Mouse (Mus musculus): ENCODE results near the gene Ppp4r3b. TPM values are rescaled to one million over a fixed set of nuclear protein-coding genes. Genes with fewer than 3 reads are reported as not detected.

Ppp4r3b gene
- total RNA-seq, 2 experiments from 2014 or later = 46.0 to 50.4 TPM

DNA sequence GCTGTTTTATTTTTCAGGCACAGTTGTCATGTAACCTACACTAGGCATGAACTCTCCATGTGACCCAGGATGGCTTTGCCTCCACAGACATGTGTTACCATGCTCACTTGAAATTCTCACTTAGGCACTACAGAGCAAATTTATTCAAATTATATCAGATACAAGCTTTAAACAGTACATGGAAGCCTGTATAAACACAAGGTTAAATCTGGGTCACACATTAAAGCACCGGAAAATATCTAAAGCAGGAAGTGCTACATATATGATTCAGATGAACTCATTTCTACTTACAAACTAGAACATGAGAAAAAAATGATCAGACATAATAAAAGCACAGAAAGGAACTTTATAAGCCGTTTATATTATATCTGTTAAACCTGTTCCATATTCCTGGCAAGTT is 52.1 kb downstream of the Ppp4r3b start:
- no peak for DNase-seq (ENCODE audit: extremely low spot score in 1 of 2, low spot score in 2 of 2)
- intact Hi-C loops (cut with DNase I) = no loop called here

GRCm38 (mm10) chr11:29228957-29229356 is 56.3 kb downstream of the Ppp4r3b start:
- intact Hi-C loops (cut with DNase I) = no loop called here
- DNase-seq (ENCODE audit: extremely low spot score in 1 of 2, low spot score in 2 of 2) = no peak

DNA sequence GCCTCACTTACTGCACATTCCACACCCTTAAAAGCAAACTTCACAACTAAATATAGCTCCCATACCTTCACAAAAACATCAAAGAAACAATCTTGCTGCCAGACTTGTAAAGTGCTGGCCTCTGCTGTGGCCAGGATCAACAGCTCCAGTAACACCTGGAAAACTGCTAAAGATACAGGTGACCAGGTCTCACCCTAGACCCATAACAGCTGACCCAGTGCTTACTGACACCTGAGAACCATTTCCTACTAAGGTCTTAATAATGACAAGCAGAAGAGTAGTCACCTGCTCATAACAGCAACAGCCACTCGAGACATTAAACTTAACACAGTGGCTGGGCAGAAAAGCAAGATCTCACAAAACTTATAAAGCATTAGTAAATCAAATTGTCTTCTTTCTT is 60.9 kb downstream of the Ppp4r3b start:
- no peak for DNase-seq (ENCODE audit: extremely low spot score in 1 of 2, low spot score in 2 of 2)
- intact Hi-C loops (cut with DNase I) = no loop called here

GRCm38 (mm10) chr11:29237364-29237763 is 64.7 kb downstream of the Ppp4r3b start:
- intact Hi-C loops (cut with DNase I) = no loop called here
- no peak for DNase-seq (ENCODE audit: extremely low spot score in 1 of 2, low spot score in 2 of 2)

DNA sequence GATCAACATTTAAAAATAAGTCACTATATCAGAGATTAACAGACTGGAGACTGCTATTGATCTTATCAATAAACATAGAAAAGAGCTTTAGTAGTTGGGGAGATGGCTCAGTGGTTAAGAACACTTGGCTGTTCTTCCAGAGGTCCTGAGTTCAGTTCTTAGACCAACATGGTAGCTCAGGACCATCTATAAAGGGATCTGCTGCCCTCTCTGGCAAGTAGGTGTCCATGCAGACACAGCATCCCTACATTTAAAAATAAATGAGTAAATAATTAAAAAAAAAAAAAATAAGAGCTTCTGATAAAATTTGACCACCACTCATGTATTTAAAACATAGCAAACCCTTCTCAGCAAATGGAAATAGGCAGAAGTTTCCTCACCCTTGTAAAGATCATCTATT is 65.4 kb downstream of the Ppp4r3b start:
- intact Hi-C loops (cut with DNase I) = no loop called here
- no peak for DNase-seq (ENCODE audit: extremely low spot score in 1 of 2, low spot score in 2 of 2)

GRCm38 (mm10) chr11:29238551-29238950 is 65.9 kb downstream of the Ppp4r3b start:
- DNase-seq (ENCODE audit: extremely low spot score in 1 of 2, low spot score in 2 of 2) = no peak
- intact Hi-C loops (cut with DNase I) = no loop called here

GRCm38 (mm10) chr11:29239353-29239752 is 66.7 kb downstream of the Ppp4r3b start:
- DNase-seq (ENCODE audit: extremely low spot score in 1 of 2, low spot score in 2 of 2) = no peak
- intact Hi-C loops (cut with DNase I) = no loop called here

DNA sequence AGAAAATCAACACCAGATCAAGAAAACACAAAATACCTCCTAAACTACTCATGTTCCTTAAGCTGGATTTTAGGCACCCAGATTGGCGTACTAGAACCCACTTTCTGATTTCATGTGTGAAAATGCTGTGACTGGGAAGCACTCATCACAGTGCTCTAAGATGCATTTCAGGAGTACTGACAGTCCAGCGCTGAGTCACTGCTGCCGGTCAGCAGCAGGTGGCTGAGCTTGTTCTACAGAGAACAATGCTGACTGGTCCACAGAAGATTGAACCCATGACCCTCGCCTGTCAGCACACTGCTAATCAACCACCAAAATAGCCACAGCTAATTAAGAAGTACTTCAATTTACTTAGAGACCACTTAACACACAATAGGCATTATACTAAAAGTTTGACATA is 69.3 kb downstream of the Ppp4r3b start:
- intact Hi-C loops (cut with DNase I) = no loop called here
- no peak for DNase-seq (ENCODE audit: extremely low spot score in 1 of 2, low spot score in 2 of 2)

- no peak for DNase-seq (ENCODE audit: extremely low spot score in 1 of 2, low spot score in 2 of 2)
- intact Hi-C loops (cut with DNase I) = no loop called here
These were observed 73.3 kb downstream of the Ppp4r3b start for GRCm38 (mm10) chr11:29245988-29246387.

- peak; percentile 95 for DNase-seq (ENCODE audit: extremely low spot score in 1 of 2, low spot score in 2 of 2)
- intact Hi-C loops (cut with DNase I) = no loop called here
These were observed 74.4 kb downstream of the Ppp4r3b start, which contains the start of gene Cfap36 for GRCm38 (mm10) chr11:29246883-29247650. TSS of gene Cfap36 (minus strand) at chr11:29247409.

GRCm38 (mm10) chr11:29247725-29248124 is 75.0 kb downstream of the Ppp4r3b start:
- DNase-seq (ENCODE audit: extremely low spot score in 1 of 2, low spot score in 2 of 2) = no peak
- intact Hi-C loops (cut with DNase I) = no loop called here

- intact Hi-C loops (cut with DNase I) = no loop called here
These were observed 75.7 kb downstream of the Ppp4r3b start for GRCm38 (mm10) chr11:29248386-29248785.

DNA sequence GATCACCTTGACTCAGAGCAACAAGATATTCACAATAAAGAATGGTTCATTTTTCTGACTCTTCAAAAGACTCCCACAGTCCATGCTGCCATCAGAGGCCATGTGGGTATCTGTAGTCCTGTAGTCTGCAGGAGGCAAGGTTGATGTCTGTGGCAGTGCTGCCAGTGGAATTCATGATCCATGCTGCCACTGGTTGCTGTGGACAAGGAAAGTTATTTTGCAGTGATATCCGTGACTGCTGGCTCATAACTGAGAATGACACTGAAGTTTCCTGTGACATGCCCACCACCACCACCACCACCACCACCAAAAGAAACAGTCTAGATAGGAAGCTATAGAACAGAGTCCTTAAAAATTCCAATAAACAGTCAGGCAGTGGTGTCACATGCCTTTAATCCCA is 82.0 kb downstream of the Ppp4r3b start:
- DNase-seq (ENCODE audit: extremely low spot score in 1 of 2, low spot score in 2 of 2) = no peak
- intact Hi-C loops (cut with DNase I) = no loop called here

More at GRCm38 (mm10) chr11:29248386-29248785, 75.7 kb downstream of the Ppp4r3b start:
- DNase-seq (ENCODE audit: extremely low spot score in 1 of 2, low spot score in 2 of 2) = no peak

DNA sequence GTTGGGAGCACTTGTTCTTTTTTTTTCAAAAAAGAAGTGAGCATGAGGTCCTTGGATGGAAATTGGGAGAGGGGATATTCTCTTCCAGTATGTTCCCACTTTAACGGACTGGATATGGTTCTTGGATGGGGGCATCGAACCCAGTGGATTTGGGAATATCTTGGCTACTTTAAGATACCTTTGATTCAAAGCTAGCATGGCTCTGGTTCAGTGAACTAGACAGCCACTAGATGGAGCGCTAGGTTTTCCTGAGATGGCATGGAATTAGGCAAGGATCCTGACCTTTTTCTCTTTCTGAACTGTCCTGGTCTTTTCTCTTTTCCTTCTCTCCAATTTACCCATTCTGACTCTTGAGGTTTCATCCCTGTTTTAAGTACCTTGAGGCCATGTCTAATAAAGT is 95.1 kb downstream of the Ppp4r3b start:
- intact Hi-C loops (cut with DNase I) = loop anchor here (5.0 kb wide), 2 partner anchors 104 to 259 kb away; partner anchors contain the start of genes Ccdc88a and Mtif2
- DNase-seq (ENCODE audit: extremely low spot score in 1 of 2, low spot score in 2 of 2) = peak; percentile 33 to 35

Other genes with a start within 250 kb of the Ppp4r3b start
- 10 to 100 TPM; 24.9 to 30.1 TPM for gene Pnpt1, start 42.1 kb upstream of the Ppp4r3b start, total RNA-seq (2021)
- 100 to 1,000 TPM; 130 to 141 TPM for gene Cfap36, start 74.5 kb downstream of the Ppp4r3b start, total RNA-seq (2021)
- 100 to 1,000 TPM in 1 of 2 experiments, 10 to 100 TPM in 1; 94.6 to 105 TPM for gene Ccdc88a, start 200.8 kb downstream of the Ppp4r3b start, total RNA-seq (2021)

Measured in left cerebral cortex, postnatal 10 days (tissue).